Mouse (Mus musculus): ENCODE results near the gene Taar8a. TPM values are rescaled to one million over a fixed set of nuclear protein-coding genes. Genes with fewer than 3 reads are reported as not detected.
"Not testable (repeated sequence)": the region's sequence is repeated elsewhere in the genome, so short reads cannot be mapped to it uniquely, and the experiment has no call there.

Taar8a gene
- polyA plus RNA-seq, 1 experiment from 2014 or later: not detected

- WGBS: 37% methylated on average over 3 of the region's 3 CpGs
- H3K4me3 ChIP-seq (ENCODE audit: low read depth, low read length): no peak overlapping the region
- H3K4me1 ChIP-seq (replicated peaks; ENCODE audit: control insufficient read depth, insufficient read depth, low read length): no peaks in the 10 kb centered on the region
- no peak overlapping the region for H3K9ac ChIP-seq (ENCODE audit: low read length)
- H3K9me3 ChIP-seq (ENCODE audit: control insufficient read depth, low read length): no peaks in the 10 kb centered on the region
- H3K36me3 ChIP-seq (ENCODE audit: control insufficient read depth, insufficient read depth, low read length): no peaks in the 10 kb centered on the region
- H3K27me3 ChIP-seq (ENCODE audit: control insufficient read depth, insufficient read depth, low read length): no peaks in the 10 kb centered on the region
- DNase-seq (ENCODE audit: low spot score): no peak
- no peak overlapping the region for H3K27ac ChIP-seq (ENCODE audit: low read depth, low read length)
- no peak for ATAC-seq (replicated peaks; ENCODE audit: low FRiP score)
- H3K4me2 ChIP-seq (ENCODE audit: low read depth, low read length, severe bottlenecking): no peak overlapping the region
Observed at GRCm38 (mm10) chr10:24108236-24108635, 31.9 kb downstream of the Taar8a start.

GRCm38 (mm10) chr10:24109434-24109833, 33.1 kb downstream of the Taar8a start, which contains the start of gene Taar9:
Taar9 (minus strand) TSS chr10:24109534.
- not testable (repeated sequence) for H3K4me3 ChIP-seq (ENCODE audit: low read depth, low read length); ATAC-seq (replicated peaks; ENCODE audit: low FRiP score); H3K9ac ChIP-seq (ENCODE audit: low read length); H3K27ac ChIP-seq (ENCODE audit: low read depth, low read length); H3K27me3 ChIP-seq (ENCODE audit: control insufficient read depth, insufficient read depth, low read length); H3K4me1 ChIP-seq (replicated peaks; ENCODE audit: control insufficient read depth, insufficient read depth, low read length); H3K36me3 ChIP-seq (ENCODE audit: control insufficient read depth, insufficient read depth, low read length); H3K9me3 ChIP-seq (ENCODE audit: control insufficient read depth, low read length); H3K4me2 ChIP-seq (ENCODE audit: low read depth, low read length, severe bottlenecking); DNase-seq (ENCODE audit: low spot score)
- 85% methylated on average over 8 of the region's 8 CpGs for WGBS

- H3K27me3 ChIP-seq (ENCODE audit: control insufficient read depth, insufficient read depth, low read length): no peaks in the 10 kb centered on the region
- no peak overlapping the region for H3K4me3 ChIP-seq (ENCODE audit: low read depth, low read length)
- no peaks in the 10 kb centered on the region for H3K4me1 ChIP-seq (replicated peaks; ENCODE audit: control insufficient read depth, insufficient read depth, low read length)
- ATAC-seq (replicated peaks; ENCODE audit: low FRiP score): no peak; the same call in 1 of the 2 replicates
- no peak overlapping the region for H3K4me2 ChIP-seq (ENCODE audit: low read depth, low read length, severe bottlenecking)
- DNase-seq (ENCODE audit: low spot score): no peak
- 52% methylated on average over 6 of the region's 6 CpGs for WGBS
- no peak overlapping the region for H3K27ac ChIP-seq (ENCODE audit: low read depth, low read length)
- H3K9me3 ChIP-seq (ENCODE audit: control insufficient read depth, low read length): no peaks in the 10 kb centered on the region; the same call in 1 of the 2 replicates
- no peak overlapping the region for H3K9ac ChIP-seq (ENCODE audit: low read length)
- no peaks in the 10 kb centered on the region for H3K36me3 ChIP-seq (ENCODE audit: control insufficient read depth, insufficient read depth, low read length)
Observed at GRCm38 (mm10) chr10:24111116-24111778, 34.9 kb downstream of the Taar8a start.

Other genes starting within 250 kb of the Taar8a start
- gene Vnn3, start 225.0 kb upstream of the Taar8a start, polyA plus RNA-seq (2014; fragmentation: Nextera tagmentation; extraction: Ambion mirVana): not detected in 2 replicates
- 1.5 and 3.7 TPM in 2 replicates for gene Vnn1, start 181.8 kb upstream of the Taar8a start, polyA plus RNA-seq (2014; fragmentation: Nextera tagmentation; extraction: Ambion mirVana)
- gene Taar1, start 156.1 kb upstream of the Taar8a start, polyA plus RNA-seq (2014; fragmentation: Nextera tagmentation; extraction: Ambion mirVana): not detected in 2 replicates
- not detected in 2 replicates for gene Taar2, start 137.9 kb upstream of the Taar8a start, polyA plus RNA-seq (2014; fragmentation: Nextera tagmentation; extraction: Ambion mirVana)
- not detected in 2 replicates for gene Taar3, start 126.9 kb upstream of the Taar8a start, polyA plus RNA-seq (2014; fragmentation: Nextera tagmentation; extraction: Ambion mirVana)
- not detected in 2 replicates for gene Taar4, start 116.0 kb upstream of the Taar8a start, polyA plus RNA-seq (2014; fragmentation: Nextera tagmentation; extraction: Ambion mirVana)
- gene Taar5, start 105.8 kb upstream of the Taar8a start, polyA plus RNA-seq (2014; fragmentation: Nextera tagmentation; extraction: Ambion mirVana): not detected in 2 replicates
- gene Taar6, start 90.9 kb upstream of the Taar8a start, polyA plus RNA-seq (2014; fragmentation: Nextera tagmentation; extraction: Ambion mirVana): not detected in 2 replicates
- not detected in 2 replicates for gene Taar7a, start 83.0 kb upstream of the Taar8a start, polyA plus RNA-seq (2014; fragmentation: Nextera tagmentation; extraction: Ambion mirVana)
- gene Taar7b, start 76.6 kb upstream of the Taar8a start, polyA plus RNA-seq (2014; fragmentation: Nextera tagmentation; extraction: Ambion mirVana): not detected in 2 replicates
- not detected in 2 replicates for gene Taar7d, start 49.3 kb upstream of the Taar8a start, polyA plus RNA-seq (2014; fragmentation: Nextera tagmentation; extraction: Ambion mirVana)
- gene Taar7e, start 38.9 kb upstream of the Taar8a start, polyA plus RNA-seq (2014; fragmentation: Nextera tagmentation; extraction: Ambion mirVana): not detected in 2 replicates
- gene Taar7f, start 27.0 kb upstream of the Taar8a start, polyA plus RNA-seq (2014; fragmentation: Nextera tagmentation; extraction: Ambion mirVana): not detected in 2 replicates
- gene Taar8b, start 15.8 kb downstream of the Taar8a start, polyA plus RNA-seq (2014; fragmentation: Nextera tagmentation; extraction: Ambion mirVana): not detected in 2 replicates
- gene Taar8c, start 25.4 kb downstream of the Taar8a start, polyA plus RNA-seq (2014; fragmentation: Nextera tagmentation; extraction: Ambion mirVana): not detected in 2 replicates
- not detected in 2 replicates for gene Taar9, start 33.0 kb downstream of the Taar8a start, polyA plus RNA-seq (2014; fragmentation: Nextera tagmentation; extraction: Ambion mirVana)
- gene Stx7, start 72.8 kb downstream of the Taar8a start, polyA plus RNA-seq (2014; fragmentation: Nextera tagmentation; extraction: Ambion mirVana): 78.5 and 87.3 TPM in 2 replicates
- gene Moxd1, start 147.0 kb downstream of the Taar8a start, polyA plus RNA-seq (2014; fragmentation: Nextera tagmentation; extraction: Ambion mirVana): 2.6 and 2.9 TPM in 2 replicates

All from forebrain, embryonic 11.5 days (tissue).